Mouse (Mus musculus) colon, adult 2 months (tissue): ENCODE data around the gene Homer1. TPM values are rescaled to one million over a fixed set of nuclear protein-coding genes. Genes with fewer than 3 reads are reported as not detected.

Source experiments
- polyA plus RNA-seq: library from polyadenylated mRNA; depleted of rRNA; stranded (reverse); fragments of >200 nt; gene quantifications from 2 replicates; pipeline ENCODE4 v1.2.3, GENCODE M21; 2012; rRNA removed

Gene Homer1
- 2.7 and 4.5 TPM in 2 replicates for polyA plus RNA-seq

GRCm38 (mm10) chr13:93299316-93299715, at the start of gene Homer1:
Gene Homer1, plus strand, starts transcription at chr13:93299635.

Other genes starting within 250 kb of the Homer1 start
- gene Cmya5, start 154.9 kb upstream of the Homer1 start, polyA plus RNA-seq, result 0.09 and 0.14 TPM in 2 replicates
- gene Tent2, start 107.2 kb upstream of the Homer1 start, polyA plus RNA-seq, result 8.5 and 10.6 TPM in 2 replicates
- 12.6 and 14.7 TPM in 2 replicates for gene Jmy, start 200.2 kb downstream of the Homer1 start, polyA plus RNA-seq